Mouse (Mus musculus) C2C12 (cell line): ENCODE data around the gene Mrvi1.

Source experiments
- CTCF ChIP-seq: IDR thresholded peaks from one replicate; pipeline ENCODE4 v1.5.1; 2011; ENCODE audit not compliant: control insufficient read depth, insufficient read depth, insufficient read length
- MAX ChIP-seq: IDR thresholded peaks from one replicate; pipeline ENCODE4 v1.6.1; 2011; ENCODE audit warnings: mild to moderate bottlenecking, control low read depth
- USF1 ChIP-seq: IDR thresholded peaks from one replicate; pipeline ENCODE4 v1.6.1; 2011; ENCODE audit warnings: low read depth, mild to moderate bottlenecking, control low read depth, moderate library complexity

GRCm38 (mm10) chr7:110893943-110894610 lies 88.2 kb downstream of the Mrvi1 start:
- TF ChIP-seq CTCF = no peak
- no peak for TF ChIP-seq MAX
- no peak for TF ChIP-seq USF1
